In the genomic region with DNA sequence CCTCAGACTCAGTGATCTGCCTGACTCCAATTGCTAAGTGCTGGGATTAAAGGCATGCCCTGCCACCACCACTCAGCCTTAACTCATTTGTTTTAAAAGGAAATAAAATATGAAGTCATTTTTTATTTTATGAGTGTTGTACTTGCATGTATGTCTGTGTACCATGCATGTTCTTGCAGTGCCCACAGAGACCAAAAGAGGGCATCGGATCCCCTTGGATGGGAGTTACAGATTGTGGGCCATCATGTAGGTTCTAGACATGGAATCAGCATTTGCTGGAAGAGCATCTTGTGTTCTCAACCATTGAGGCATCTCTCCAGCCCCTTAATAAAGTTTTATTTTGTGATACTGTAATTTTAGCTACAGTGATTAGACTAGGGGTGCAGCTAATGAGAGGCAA, we compare ENCODE assay signal across 10 mouse cellular contexts. TPM values are rescaled to one million over a fixed set of nuclear protein-coding genes. Genes with fewer than 3 reads are reported as not detected.
A peak's percentile ranks its signal among the peaks of the same experiment; 100 is the strongest.
DNase-seq lines count a peak whose midpoint lies in the region; ATAC-seq and TF ChIP-seq lines count a peak whose summit lies in the region.
"Had no signal": no experiment of that assay in that cellular context is flagged by ENCODE, and none has a peak within 500 bp of the region (broad histone marks: within the 10 kb centered on the region; RNA-seq: fewer than 3 reads in every experiment).

No protein-coding gene starts in this region.

- no peak for TF ChIP-seq POLR2A in brain, embryonic 14.5 days (IDR thresholded peaks at IDR 0.05; ENCODE audit: borderline replicate concordance, extremely low read depth, insufficient read depth, insufficient read length, poor library complexity, severe bottlenecking)

- peak; percentile 16; the same call in 1 of the 2 replicates for TF ChIP-seq CTCF in brain, embryonic 14.5 days (IDR thresholded peaks at IDR 0.05; ENCODE audit: borderline replicate concordance, extremely low read depth, insufficient read depth, insufficient read length)
- TF ChIP-seq CTCF in left cerebral cortex, adult 2 months (IDR thresholded peaks at IDR 0.05) = no peak; the same call in 1 of the 2 replicates

- intact Hi-C loops in left cerebral cortex, adult 2 months (cut with DNase I) = no loop called here

- H3K9me3 ChIP-seq in kidney, embryonic 14.5 days (ENCODE audit: control insufficient read depth, low read length) = no peaks in the 10 kb centered on the region
- H3K9me3 ChIP-seq: kidney, embryonic 15.5 days had no signal

- no peak overlapping the region for H3K9ac ChIP-seq in kidney, embryonic 14.5 days (ENCODE audit: low read depth, low read length)
- H3K9ac ChIP-seq: kidney, embryonic 15.5 days had no signal

- no peak overlapping the region for H3K4me3 ChIP-seq in kidney, embryonic 14.5 days (ENCODE audit: low read length)
- no peak overlapping the region for H3K4me3 ChIP-seq in left cerebral cortex, adult 2 months
- H3K4me3 ChIP-seq: kidney, embryonic 15.5 days had no signal

- H3K36me3 ChIP-seq in kidney, embryonic 14.5 days (ENCODE audit: control insufficient read depth, insufficient read depth, low read length) = peaks cover 37% of the 10 kb centered on the region; the same call in 1 of the 2 replicates

- WGBS in kidney, embryonic 14.5 days = 95% methylated on average over 1 of the region's 1 CpGs

- H3K4me2 ChIP-seq in kidney, embryonic 14.5 days (replicated peaks; ENCODE audit: low read depth, low read length) = no peak overlapping the region
- H3K4me2 ChIP-seq: kidney, embryonic 15.5 days had no signal

- H3K27me3 ChIP-seq in kidney, embryonic 14.5 days (ENCODE audit: control insufficient read depth, insufficient read depth, low read length) = no peaks in the 10 kb centered on the region
- H3K27me3 ChIP-seq: kidney, embryonic 15.5 days had no signal

- no peak overlapping the region for H3K27ac ChIP-seq in kidney, embryonic 14.5 days (ENCODE audit: low read depth, low read length)
- H3K27ac ChIP-seq in left cerebral cortex, adult 2 months = no peak overlapping the region
- H3K27ac ChIP-seq: kidney, embryonic 15.5 days had no signal

- peaks cover 9% of the 10 kb centered on the region for H3K4me1 ChIP-seq in kidney, embryonic 14.5 days (ENCODE audit: control insufficient read depth, insufficient read depth, low read length)

- no peak for ATAC-seq in CD4-positive, CD25-positive, alpha-beta regulatory T cell, adult 4 months
- ATAC-seq in kidney, embryonic 14.5 days (ENCODE audit: low FRiP score, low TSS enrichment) = no peak

- peak; percentile 45 for DNase-seq in CD4-positive, CD25-positive, alpha-beta regulatory T cell, adult 2 months (ENCODE audit: low read depth, low spot score)
- peak; percentile 29 to 33 for DNase-seq in kidney, postnatal 25 days
- DNase-seq in brain, embryonic 14.5 days (ENCODE audit: low read depth) = peak; percentile 8
- DNase-seq in spleen, postnatal 14 days (ENCODE audit: low spot score in 2 of 2) = peak; percentile 35 to 38
- no peak for DNase-seq in left cerebral cortex, adult 2 months (ENCODE audit: extremely low spot score in 1 of 2, low spot score in 2 of 2)
- DNase-seq in Muller cell, postnatal 12 days (ENCODE audit: inconsistent ontology term) = no peak

RNA-seq across cellular contexts. Expression of gene Eif2s1, which starts 3.8 kb away (rescaled TPM):
- polyA plus RNA-seq in CD4-positive, CD25-positive, alpha-beta regulatory T cell, adult 4 months (2017; shearing (Covaris generic)) = 100 to 1,000 TPM; 189 to 200 TPM
- polyA plus RNA-seq in kidney, embryonic 14.5 days (2014; fragmentation: Nextera tagmentation; extraction: Ambion mirVana) = 245 and 270 TPM in 2 replicates
- 48.4 and 50.7 TPM in 2 replicates for polyA plus RNA-seq in brain, embryonic 14.5 days (2012; rRNA removed)
- total RNA-seq in left cerebral cortex, adult 2 months (2021) = 10 to 100 TPM; 44.8 to 51.8 TPM

RNA-seq across cellular contexts. Expression of gene Atp6v1d, which starts 4.0 kb away (rescaled TPM):
- polyA plus RNA-seq in CD4-positive, CD25-positive, alpha-beta regulatory T cell, adult 4 months (2017; shearing (Covaris generic)) = 100 to 1,000 TPM; 240 to 257 TPM
- 65.2 and 81.8 TPM in 2 replicates for polyA plus RNA-seq in kidney, embryonic 14.5 days (2014; fragmentation: Nextera tagmentation; extraction: Ambion mirVana)
- polyA plus RNA-seq in brain, embryonic 14.5 days (2012; rRNA removed) = 75.5 and 78.7 TPM in 2 replicates
- total RNA-seq in left cerebral cortex, adult 2 months (2021) = 100 to 1,000 TPM; 274 to 294 TPM

RNA-seq across cellular contexts. Expression of gene Plek2, which starts 41.3 kb away (rescaled TPM):
- polyA plus RNA-seq in CD4-positive, CD25-positive, alpha-beta regulatory T cell, adult 4 months (2017; shearing (Covaris generic)) = under 1 TPM in 1 of 2 experiments, not detected in 1; 0.39 TPM
- 3.5 and 3.6 TPM in 2 replicates for polyA plus RNA-seq in kidney, embryonic 14.5 days (2014; fragmentation: Nextera tagmentation; extraction: Ambion mirVana)
- polyA plus RNA-seq in brain, embryonic 14.5 days (2012; rRNA removed) = 0.53 and 0.62 TPM in 2 replicates
- total RNA-seq in left cerebral cortex, adult 2 months (2021) = under 1 TPM in 1 of 2 experiments, not detected in 1; 0.36 TPM
- total RNA-seq: common myeloid progenitor, adult 5-6 weeks had no signal

Comparison
In these comparisons a context has a peak if more than half of its experiments do, and no peak if none do; other contexts are left out.
1. DNase-seq: peak in CD4-positive, CD25-positive, alpha-beta regulatory T cell, adult 2 months (single experiment), kidney, postnatal 25 days (2 of 2), brain, embryonic 14.5 days (single experiment) and spleen, postnatal 14 days (2 of 2); none in left cerebral cortex, adult 2 months (0 of 2) and Muller cell, postnatal 12 days (single experiment).